Mouse (Mus musculus): ENCODE data around the gene Rrm2.

DNA sequence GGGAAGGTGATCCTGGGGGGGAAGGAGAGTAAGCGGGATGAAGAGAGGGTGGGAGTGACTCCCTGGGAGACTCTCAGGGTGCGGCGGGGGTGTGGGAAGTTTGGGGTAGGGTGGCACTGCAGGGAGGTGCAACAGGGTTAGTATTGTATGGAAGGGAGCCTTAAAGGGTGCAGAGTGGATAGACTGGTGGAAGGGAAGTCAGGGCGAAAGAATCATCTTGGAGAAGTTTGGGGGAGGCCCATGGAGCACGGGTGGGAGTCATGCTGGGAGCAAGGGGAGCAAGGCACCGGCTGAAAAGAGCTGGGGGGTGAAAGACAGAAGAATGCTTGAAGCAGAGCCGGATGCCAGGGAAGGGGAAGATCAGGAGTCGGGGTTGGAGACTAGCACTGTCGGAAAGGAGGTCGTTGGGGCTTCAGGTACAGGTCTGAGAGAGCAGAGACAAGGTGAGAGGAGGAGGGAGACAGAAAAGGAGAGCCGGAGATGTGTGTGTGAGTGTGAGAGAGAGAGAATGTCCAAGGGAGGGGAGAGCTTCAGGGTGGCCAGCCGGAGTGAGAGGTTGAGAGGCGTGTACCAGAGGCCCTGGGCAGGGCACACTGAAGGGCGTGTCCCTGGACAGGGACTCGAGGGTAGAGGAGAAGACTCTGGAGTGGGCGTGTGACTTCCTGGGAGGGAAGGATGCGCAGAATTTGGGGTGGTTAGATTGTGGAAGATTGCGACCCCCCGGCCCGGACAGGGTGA lies 26.6 kb upstream of the Rrm2 start, which contains the start of gene Cys1:
- TF ChIP-seq CTCF (IDR thresholded peaks at IDR 0.05; ENCODE audit: low read depth) (no peak), EP300 (IDR thresholded peaks at IDR 0.05; ENCODE audit: low read depth) (no peak)

Data from heart, postnatal 0 days (tissue).